Mouse (Mus musculus) Patski (cell line): Measurements from ENCODE around the gene Sec62. TPM values are rescaled to one million over a fixed set of nuclear protein-coding genes. Genes with fewer than 3 reads are reported as not detected.

Experiments
- ATAC-seq: fragments of 100-300 bp; one replicate; pipeline ENCODE4 v1.8.0; 2021
- CTCF ChIA-PET: fragments of 350-600 bp; sonication (Branson Sonifier 250); formaldehyde crosslinking; loops from one replicate; lab custom pipeline; 2022; ENCODE audit warnings: inconsistent platforms; lab: Charles Lee
- POLR2A ChIA-PET: fragments of 350-600 bp; sonication (Branson Sonifier 250); formaldehyde crosslinking; loops from one replicate; lab custom pipeline; 2022; ENCODE audit warnings: antibody characterized with exemption, inconsistent platforms; lab: Charles Lee
- DNase-seq: peaks from one replicate; pipeline ENCODE4 v3.0.0-alpha.2; 2011; ENCODE audit warnings: low read depth, low spot score
- H3K27me3 ChIP-seq: fragments of 371-371 bp; one replicate; pipeline ENCODE4 v1.5.1; 2021
- CTCF ChIP-seq: fragments of 100-300 bp; IDR thresholded peaks from one replicate; pipeline ENCODE4 v1.5.1; 2021
- in situ Hi-C: fragments of 300-500 bp; cut with MboI; formaldehyde crosslinking; loops from 3 replicates; pipeline ENCODE4 v1.11.1; 2018; ENCODE audit warnings: low pct_unique_long_range_greater_than_20kb, mixed read lengths
- polyA plus RNA-seq: library from polyadenylated mRNA; unstranded; gene quantifications from one replicate; pipeline ENCODE4 v1.2.3, GENCODE M21; 2021

The Sec62 gene
- polyA plus RNA-seq, 1 experiment from 2014 or later = 149 TPM

DNA sequence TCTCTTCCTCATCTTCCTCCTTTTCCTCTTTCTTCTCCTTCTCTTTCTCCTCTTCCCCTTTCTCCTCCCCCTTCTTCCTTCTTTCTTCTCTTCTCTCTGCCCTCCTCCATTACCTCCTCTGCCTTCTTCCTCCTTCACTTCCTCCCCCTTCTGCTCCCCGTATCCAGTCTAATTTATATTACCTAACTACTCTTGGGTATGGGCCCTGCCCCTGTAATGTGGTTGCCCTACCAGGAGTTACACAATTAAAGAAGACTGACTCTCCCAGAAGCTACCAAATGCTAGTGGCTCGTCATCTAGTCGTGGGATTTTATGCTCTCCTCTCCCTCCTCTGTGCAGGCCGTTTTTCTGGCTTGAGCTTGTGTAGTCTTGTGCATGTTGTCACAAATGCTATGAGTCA, 68.0 kb downstream of the Sec62 start:
- ATAC-seq (no peak), DNase-seq (no peak)
- H3K27me3 ChIP-seq = no peaks in the 10 kb centered on the region
- CTCF ChIA-PET = interaction anchor here (1.1 to 1.6 kb wide), 2 partner anchors 13 to 15 kb away, joined by 3 to 4 read pairs; no protein-coding TSS in a partner anchor
- TF ChIP-seq CTCF = no peak
- in situ Hi-C loops = no loop called here
- POLR2A ChIA-PET = no interaction called here

DNA sequence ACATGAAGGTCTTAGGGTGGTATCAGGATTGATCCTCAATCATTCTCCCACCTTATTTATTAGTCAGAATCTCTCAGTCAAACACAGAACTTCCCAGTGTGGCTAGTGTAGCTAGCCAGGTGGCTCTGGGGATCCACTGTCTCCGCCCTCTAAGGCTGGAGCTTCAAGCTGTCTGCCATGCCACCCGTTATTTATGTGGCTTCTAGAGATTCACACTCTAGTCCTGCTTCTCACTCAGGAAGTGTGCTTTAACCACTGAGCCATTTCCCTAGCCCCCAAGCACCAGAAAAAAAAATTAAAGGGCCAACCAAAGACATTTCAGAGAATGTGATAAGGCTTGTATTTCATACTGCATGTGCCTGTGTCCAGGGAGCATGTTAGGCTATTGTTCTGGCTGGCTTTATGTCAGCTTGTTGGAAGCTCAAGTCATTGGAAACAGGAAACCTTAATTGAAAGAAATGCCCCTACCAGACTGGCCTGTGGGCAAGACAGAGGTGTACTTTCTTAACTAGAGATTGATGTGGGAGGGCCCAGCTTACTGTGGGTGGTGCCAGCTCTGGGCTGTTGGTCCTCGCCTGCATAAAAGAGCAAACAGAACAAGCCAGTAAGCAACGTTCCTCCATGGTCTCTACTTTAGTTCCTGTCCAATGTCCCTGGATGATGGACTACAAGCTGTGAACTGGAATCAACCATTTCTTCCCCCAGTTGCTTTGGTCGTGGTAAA, 71.2 kb downstream of the Sec62 start:
- CTCF ChIA-PET = interaction anchor here (1.1 kb wide), 1 partner anchor 18 kb away, joined by 3 read pairs; no protein-coding TSS in a partner anchor
- ATAC-seq = no peak
- no peak for DNase-seq
- H3K27me3 ChIP-seq = no peaks in the 10 kb centered on the region
- POLR2A ChIA-PET = interaction anchor here (0.6 kb wide), 1 partner anchor 11 kb away, joined by 3 read pairs; no protein-coding TSS in a partner anchor
- in situ Hi-C loops = no loop called here
- TF ChIP-seq CTCF = no peak

DNA sequence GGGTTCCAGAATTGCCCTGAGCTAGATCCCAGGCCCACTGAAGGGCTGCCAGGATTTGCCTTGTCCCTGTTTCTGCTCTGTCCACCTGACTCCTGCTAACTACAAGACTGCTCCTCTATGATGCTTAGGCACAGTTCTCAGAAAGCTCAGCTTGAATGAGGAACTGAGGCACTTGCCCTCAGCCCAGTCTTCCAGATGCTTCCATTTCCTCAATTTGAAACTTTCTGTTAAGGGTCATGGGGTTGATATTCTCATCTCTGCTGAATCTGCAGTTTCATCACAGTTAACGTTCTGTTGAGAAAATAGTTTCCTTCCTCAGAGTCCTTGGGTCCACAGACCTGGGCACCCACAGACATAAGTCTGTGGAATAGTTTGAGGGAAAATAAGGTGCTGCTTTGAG, 72.0 kb downstream of the Sec62 start:
- TF ChIP-seq CTCF = no peak
- CTCF ChIA-PET = interaction anchor here (1.1 kb wide), 1 partner anchor 17 kb away, joined by 3 read pairs; no protein-coding TSS in a partner anchor
- ATAC-seq (no peak), DNase-seq (no peak)
- POLR2A ChIA-PET = no interaction called here
- H3K27me3 ChIP-seq = no peaks in the 10 kb centered on the region
- in situ Hi-C loops = no loop called here

DNA sequence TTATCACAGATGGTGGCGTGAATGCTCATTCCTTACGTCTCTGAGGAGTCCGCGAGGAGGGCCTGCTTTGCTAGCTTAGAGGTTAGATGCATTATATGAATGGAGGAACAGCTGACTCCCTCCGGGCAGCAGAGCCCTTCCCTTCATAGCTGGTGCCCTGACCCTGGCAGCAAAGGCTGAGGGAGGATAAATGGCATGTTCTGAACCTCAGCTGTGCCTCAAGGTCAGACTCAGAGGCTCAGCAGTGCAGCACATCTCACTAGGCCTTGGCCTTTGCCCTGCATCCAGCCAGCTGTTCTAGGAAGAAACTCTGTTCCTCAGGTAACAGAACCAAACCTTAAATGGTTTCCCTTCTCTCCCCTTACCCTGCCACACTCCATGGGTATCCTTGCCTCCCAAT, 75.5 kb downstream of the Sec62 start:
- in situ Hi-C loops = no loop called here
- ATAC-seq (no peak), DNase-seq (no peak)
- no peaks in the 10 kb centered on the region for H3K27me3 ChIP-seq
- CTCF ChIA-PET = interaction anchor here (2.8 to 3.5 kb wide), 2 partner anchors 13 to 19 kb away, joined by 12 to 13 read pairs; partner anchors contain the start of gene Gpr160
- POLR2A ChIA-PET = interaction anchor here (0.5 kb wide), 1 partner anchor 177 kb away, joined by 3 read pairs; no protein-coding TSS in a partner anchor
- TF ChIP-seq CTCF = no peak

DNA sequence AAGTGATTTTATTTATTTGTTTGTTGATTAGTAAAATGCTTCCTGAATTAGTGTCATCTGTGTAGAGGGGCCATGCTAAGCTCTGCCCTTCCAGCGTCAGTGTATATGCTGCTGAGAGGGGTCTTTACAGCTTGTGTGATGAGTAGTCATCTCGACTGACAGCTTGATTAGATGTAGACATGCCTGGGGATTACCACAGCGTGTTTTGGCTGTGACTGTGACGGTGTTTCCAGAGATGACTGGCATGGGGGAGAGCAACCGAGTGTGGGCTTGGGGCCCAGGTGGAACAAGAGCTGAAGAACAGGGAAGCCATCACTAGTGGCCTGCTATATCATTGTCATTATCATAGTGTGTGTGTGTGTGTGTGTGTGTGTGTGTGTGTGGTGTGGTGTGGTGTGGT, 76.0 kb downstream of the Sec62 start:
- no peak for DNase-seq
- H3K27me3 ChIP-seq = no peaks in the 10 kb centered on the region
- TF ChIP-seq CTCF = no peak
- CTCF ChIA-PET = interaction anchor here (2.8 to 3.5 kb wide), 2 partner anchors 14 to 19 kb away, joined by 12 to 13 read pairs; partner anchors contain the start of gene Gpr160
- POLR2A ChIA-PET = interaction anchor here (0.5 kb wide), 1 partner anchor 178 kb away, joined by 3 read pairs; no protein-coding TSS in a partner anchor
- in situ Hi-C loops = no loop called here
- no peak for ATAC-seq

DNA sequence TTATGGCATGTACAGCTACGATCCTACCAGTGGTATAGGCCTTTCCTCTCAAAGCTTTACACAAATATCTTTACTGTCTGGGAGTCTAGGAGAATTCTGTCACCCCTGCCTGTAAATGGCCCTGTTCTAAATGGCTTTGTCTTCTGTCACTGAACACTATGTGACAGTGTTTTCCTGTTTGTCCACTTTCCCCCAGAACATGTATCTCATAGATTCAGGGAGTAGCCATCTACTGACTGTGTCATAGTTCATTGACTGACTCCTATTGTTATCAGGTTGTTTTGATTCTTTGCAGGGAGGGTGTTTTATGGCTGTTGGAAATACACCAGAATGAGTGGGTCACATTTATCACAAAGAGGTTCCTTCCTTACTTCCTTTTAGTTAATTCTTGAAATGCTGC, 77.3 kb downstream of the Sec62 start:
- CTCF ChIA-PET = interaction anchor here (1.0 kb wide), 1 partner anchor 31 kb away, joined by 3 read pairs; no protein-coding TSS in a partner anchor
- DNase-seq (no peak), ATAC-seq (no peak)
- in situ Hi-C loops = no loop called here
- H3K27me3 ChIP-seq = no peaks in the 10 kb centered on the region
- POLR2A ChIA-PET = no interaction called here
- no peak for TF ChIP-seq CTCF

Other genes with a start within 250 kb of the Sec62 start
- 18.4 TPM for gene Mecom, start 244.9 kb upstream of the Sec62 start, polyA plus RNA-seq
- 0.05 TPM for gene Actrt3, start 192.9 kb upstream of the Sec62 start, polyA plus RNA-seq
- gene Mynn, start 190.8 kb upstream of the Sec62 start, polyA plus RNA-seq = 30.9 TPM
- not detected for gene Lrriq4, start 148.4 kb upstream of the Sec62 start, polyA plus RNA-seq
- 0.08 TPM for gene Lrrc34, start 145.0 kb upstream of the Sec62 start, polyA plus RNA-seq
- not detected for gene Lrrc31, start 93.0 kb upstream of the Sec62 start, polyA plus RNA-seq
- gene Samd7, start 46.6 kb upstream of the Sec62 start, polyA plus RNA-seq = not detected
- 0.41 TPM for gene Gpr160, start 63.1 kb downstream of the Sec62 start, polyA plus RNA-seq
- gene Phc3, start 176.5 kb downstream of the Sec62 start, polyA plus RNA-seq = 29.3 TPM
- 150 TPM for gene Prkci, start 202.9 kb downstream of the Sec62 start, polyA plus RNA-seq